Mouse (Mus musculus) liver, adult (tissue): ENCODE results near the gene Dock7.

Source experiments
- GATA4 ChIP-seq: IDR thresholded peaks from 2 replicates; pipeline ENCODE4 v1.6.1; 2014; ENCODE audit warnings: mild to moderate bottlenecking, low read length; ENCODE audit not compliant: insufficient replicate concordance

Dock7 gene

GRCm38 (mm10) chr4:99134522-99134921 lies 13.8 kb upstream of the Dock7 start:
- no peak for TF ChIP-seq GATA4

- TF ChIP-seq GATA4 = no peak
Observed at GRCm38 (mm10) chr4:99133326-99133725, 12.6 kb upstream of the Dock7 start.

- TF ChIP-seq GATA4 = no peak
Observed at GRCm38 (mm10) chr4:99132686-99133085, 12.0 kb upstream of the Dock7 start.

GRCm38 (mm10) chr4:99131227-99131653 lies 10.5 kb upstream of the Dock7 start:
- TF ChIP-seq GATA4 = no peak

GRCm38 (mm10) chr4:99123546-99123945 lies 2.8 kb upstream of the Dock7 start:
- TF ChIP-seq GATA4 = no peak

GRCm38 (mm10) chr4:99122786-99123185 lies 2.1 kb upstream of the Dock7 start:
- no peak for TF ChIP-seq GATA4

GRCm38 (mm10) chr4:99122047-99122446 lies 1.3 kb upstream of the Dock7 start:
- no peak for TF ChIP-seq GATA4

- no peak for TF ChIP-seq GATA4
Observed at GRCm38 (mm10) chr4:99121123-99121755, 524 bp upstream of the Dock7 start.

- TF ChIP-seq GATA4 = no peak
Observed at GRCm38 (mm10) chr4:99119051-99119450, 1.7 kb downstream of the Dock7 start.

GRCm38 (mm10) chr4:99115797-99116196 lies 4.9 kb downstream of the Dock7 start:
- no peak for TF ChIP-seq GATA4

GRCm38 (mm10) chr4:99111670-99112069 lies 9.0 kb downstream of the Dock7 start:
- no peak for TF ChIP-seq GATA4

- no peak for TF ChIP-seq GATA4
Observed at GRCm38 (mm10) chr4:99108817-99109216, 11.9 kb downstream of the Dock7 start.

- no peak for TF ChIP-seq GATA4
Observed at GRCm38 (mm10) chr4:99102846-99103245, 17.9 kb downstream of the Dock7 start.

GRCm38 (mm10) chr4:99100724-99101123 lies 20.0 kb downstream of the Dock7 start:
- no peak for TF ChIP-seq GATA4

- TF ChIP-seq GATA4 = no peak
Observed at GRCm38 (mm10) chr4:99091777-99092176, 28.9 kb downstream of the Dock7 start.

- TF ChIP-seq GATA4 = no peak
Observed at GRCm38 (mm10) chr4:99091151-99091701, 29.5 kb downstream of the Dock7 start.

- no peak for TF ChIP-seq GATA4
Observed at GRCm38 (mm10) chr4:99087760-99088485, 32.8 kb downstream of the Dock7 start.

- TF ChIP-seq GATA4 = no peak
Observed at GRCm38 (mm10) chr4:99083862-99084261, 36.9 kb downstream of the Dock7 start.
